Mouse (Mus musculus) heart, adult 2 months (tissue): ENCODE data around the gene Gm28434. TPM values are rescaled to one million over a fixed set of nuclear protein-coding genes. Genes with fewer than 3 reads are reported as not detected.

Experiments used
- DNase-seq, 2 experiments: peaks; one replicate each; pipeline ENCODE4 v3.0.0; 2021
- H3K27ac ChIP-seq: fragments of 200-600 bp; 2 replicates; pipeline ENCODE4 v1.8.1; 2022
- H3K27me3 ChIP-seq: fragments of 200-500 bp; 2 replicates; pipeline ENCODE4 v1.6.1; 2012; ENCODE audit warnings: mild to moderate bottlenecking, low read length, inconsistent platforms, mixed read lengths; ENCODE audit not compliant: control insufficient read depth, insufficient read depth
- H3K36me3 ChIP-seq: fragments of 200-500 bp; 2 replicates; pipeline ENCODE4 v1.6.1; 2012; ENCODE audit warnings: low read length, inconsistent platforms; ENCODE audit not compliant: control insufficient read depth, insufficient read depth
- H3K4me1 ChIP-seq: fragments of 200-500 bp; 2 replicates; pipeline ENCODE4 v1.6.1; 2011; ENCODE audit warnings: low read length; ENCODE audit not compliant: control insufficient read depth, insufficient read depth
- H3K4me3 ChIP-seq: fragments of 200-600 bp; 2 replicates; pipeline ENCODE4 v1.8.1; 2022
- H3K79me2 ChIP-seq: fragments of 200-500 bp; replicated peaks from 2 replicates; pipeline ENCODE4 v1.6.1; 2012; ENCODE audit warnings: mild to moderate bottlenecking, inconsistent platforms, low read length, moderate library complexity, mixed read lengths; ENCODE audit not compliant: control insufficient read depth, insufficient read depth
- H3K9ac ChIP-seq: fragments of 200-500 bp; 2 replicates; pipeline ENCODE4 v1.6.1; 2012; ENCODE audit warnings: low read depth, mild to moderate bottlenecking, control low read depth, inconsistent platforms, low read length, mixed read lengths
- CTCF ChIP-seq: fragments of 200-600 bp; IDR thresholded peaks from 2 replicates; pipeline ENCODE4 v1.8.1; 2022; ENCODE audit warnings: antibody characterized with exemption, mild to moderate bottlenecking, moderate library complexity
- EP300 ChIP-seq: fragments of 200-500 bp; IDR thresholded peaks from 2 replicates; pipeline ENCODE4 v1.6.1; 2011; ENCODE audit warnings: low read depth, low read length, control low read depth; ENCODE audit not compliant: insufficient read depth
- POLR2A ChIP-seq: fragments of 200-500 bp; IDR thresholded peaks from 2 replicates; pipeline ENCODE4 v1.6.1; 2011; ENCODE audit warnings: mild to moderate bottlenecking, low read depth, low read length, control low read depth; ENCODE audit not compliant: insufficient read depth
- WGBS: fragments of 180-500 bp; shearing (Covaris S2); methylation state at CpG from one replicate; pipeline ENCODE4 v1.1.7; 2018; 5-methylcytosine and 5-hydroxymethylcytosine counted together
- intact Hi-C: fragments of 180-260 bp; cut with DNase I; formaldehyde crosslinking; loops from one replicate; pipeline ENCODE4 v1.15.1; 2025
- long read RNA-seq: library from polyadenylated mRNA; stranded (forward); transcript quantifications from one replicate; pipeline ENCODE4 v2.0.0, GENCODE M21; 2021
- polyA plus RNA-seq: library from polyadenylated mRNA; depleted of rRNA; stranded (reverse); fragments of >200 nt; gene quantifications from 2 replicates; pipeline ENCODE4 v1.2.3, GENCODE M21; 2012; rRNA removed
- total RNA-seq, 2 experiments: library from RNA; stranded (reverse); gene quantifications; 2 replicates each; pipeline ENCODE4 v1.2.3; 2021

Gm28434 gene
- total RNA-seq = not detected
- not detected in 2 replicates for polyA plus RNA-seq
- long read RNA-seq = 0 reads

DNA sequence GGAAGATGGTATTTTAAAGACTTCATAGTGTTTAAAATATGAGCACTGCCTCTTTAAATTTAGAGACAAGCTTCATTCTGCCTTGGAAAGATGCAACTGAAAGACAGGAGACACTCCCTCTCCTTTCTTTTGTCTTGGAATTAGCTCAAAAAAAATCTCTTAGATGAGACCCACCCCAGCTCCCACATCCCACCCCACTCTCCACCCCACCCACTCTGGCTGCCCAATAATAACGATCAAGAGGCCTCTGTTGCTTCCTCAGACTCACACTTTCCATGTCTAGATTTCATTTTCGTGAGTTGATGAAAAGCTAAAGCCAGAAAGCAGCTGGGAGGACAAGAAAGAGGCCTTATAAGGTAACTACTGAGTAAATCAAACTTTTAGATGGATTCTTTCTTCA, at the start of gene Gm28434, which contains the start of gene 2310003L06Rik:
Gene Gm28434 (plus strand): TSS at position 317 of the 400 bp plus-strand sequence.
Gene 2310003L06Rik (plus strand): TSS at position 259 of the 400 bp plus-strand sequence.
- Histone ChIP-seq H3K27ac (no peak within 1 kb of the TSS), H3K79me2 (no peaks in the 10 kb centered on the region), H3K9ac (no peak within 1 kb of the TSS), H3K27me3 (no peaks in the 10 kb centered on the region), H3K4me3 (no peak within 1 kb of the TSS), H3K36me3 (no peaks in the 10 kb centered on the region), H3K4me1 (no peaks in the 10 kb centered on the region)
- intact Hi-C loops = no loop called here
- no peak for TF ChIP-seq EP300
- no peak for DNase-seq
- WGBS = 36% methylated on average over 2 of the region's 2 CpGs

GRCm38 (mm10) chr5:87925372-87925771, 43.9 kb upstream of the Gm28434 start, which contains the start of gene Csn3:
Csn3 (plus strand) TSS chr5:87925579.
- Histone ChIP-seq H3K9ac (no peak within 1 kb of the TSS), H3K27ac (no peak within 1 kb of the TSS), H3K79me2 (no peaks in the 10 kb centered on the region), H3K4me3 (no peak within 1 kb of the TSS), H3K36me3 (no peaks in the 10 kb centered on the region), H3K4me1 (no peaks in the 10 kb centered on the region), H3K27me3 (peaks cover 1% of the 10 kb centered on the region; the same call in 1 of the 2 replicates)
- intact Hi-C loops = no loop called here
- 28% methylated on average over 5 of the region's 5 CpGs for WGBS
- DNase-seq = no peak
- TF ChIP-seq CTCF (no peak), POLR2A (no peak), EP300 (no peak)

DNA sequence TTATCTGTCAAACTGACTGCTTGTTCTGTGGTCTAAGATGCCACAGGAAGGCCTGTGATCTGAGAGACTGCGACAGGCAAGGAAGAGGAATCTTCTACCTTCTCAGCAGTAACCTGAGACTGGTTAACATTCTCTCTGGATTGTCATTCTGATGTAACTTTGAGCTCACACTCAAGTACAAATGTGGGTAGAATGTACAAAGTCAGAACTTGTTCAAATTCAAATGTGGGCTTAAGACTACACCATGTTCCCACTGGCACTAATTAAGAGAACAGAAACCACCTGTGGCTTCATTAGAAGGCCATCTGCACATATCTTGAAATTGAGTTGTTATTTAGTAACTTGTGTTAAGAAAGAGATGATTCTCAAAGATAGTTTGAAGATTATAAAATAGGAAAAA, 37.7 kb upstream of the Gm28434 start:
- intact Hi-C loops = no loop called here
- DNase-seq = no peak
- H3K4me3 ChIP-seq = no peak overlapping the region
- H3K36me3 ChIP-seq = no peaks in the 10 kb centered on the region
- H3K79me2 ChIP-seq = no peaks in the 10 kb centered on the region
- H3K9ac ChIP-seq = no peak overlapping the region
- no peaks in the 10 kb centered on the region for H3K4me1 ChIP-seq
- TF ChIP-seq EP300 (no peak), CTCF (no peak), POLR2A (no peak)
- 68% methylated on average over 1 of the region's 1 CpGs for WGBS
- H3K27me3 ChIP-seq = peaks cover 1% of the 10 kb centered on the region; the same call in 1 of the 2 replicates
- no peak overlapping the region for H3K27ac ChIP-seq

DNA sequence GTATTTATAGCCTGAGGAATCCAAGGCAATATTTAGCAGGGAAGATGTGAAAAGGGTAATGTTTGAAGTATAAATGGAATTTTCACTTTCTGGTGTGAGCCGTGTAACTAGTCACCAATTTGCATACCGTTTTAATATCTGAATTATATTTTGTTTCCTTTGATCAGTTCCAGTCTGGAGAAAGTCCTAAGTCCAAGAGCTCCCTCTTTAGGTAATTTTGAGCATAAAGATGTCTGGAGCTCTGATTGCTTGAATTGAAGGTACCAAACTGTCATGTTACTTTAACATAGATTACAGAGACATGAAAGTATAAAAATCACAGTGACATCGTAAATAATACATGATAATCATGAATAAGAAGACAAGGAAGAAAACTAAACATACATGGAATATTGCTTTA, 28.6 kb upstream of the Gm28434 start:
- Histone ChIP-seq H3K79me2 (no peaks in the 10 kb centered on the region), H3K9ac (no peak overlapping the region), H3K36me3 (no peaks in the 10 kb centered on the region), H3K27me3 (no peaks in the 10 kb centered on the region), H3K4me1 (no peaks in the 10 kb centered on the region), H3K4me3 (no peak overlapping the region), H3K27ac (no peak overlapping the region)
- intact Hi-C loops = no loop called here
- no peak for DNase-seq
- TF ChIP-seq EP300 = no peak
- TF ChIP-seq POLR2A = no peak
- TF ChIP-seq CTCF = no peak
- WGBS = 33% methylated on average over 3 of the region's 3 CpGs

GRCm38 (mm10) chr5:87942515-87942914, 26.8 kb upstream of the Gm28434 start:
- no peak for DNase-seq
- Histone ChIP-seq H3K79me2 (no peaks in the 10 kb centered on the region), H3K9ac (no peak overlapping the region), H3K27ac (no peak overlapping the region), H3K27me3 (no peaks in the 10 kb centered on the region), H3K36me3 (no peaks in the 10 kb centered on the region), H3K4me3 (no peak overlapping the region), H3K4me1 (no peaks in the 10 kb centered on the region)
- no peak for TF ChIP-seq EP300
- no peak for TF ChIP-seq POLR2A
- TF ChIP-seq CTCF = no peak
- intact Hi-C loops = no loop called here

DNA sequence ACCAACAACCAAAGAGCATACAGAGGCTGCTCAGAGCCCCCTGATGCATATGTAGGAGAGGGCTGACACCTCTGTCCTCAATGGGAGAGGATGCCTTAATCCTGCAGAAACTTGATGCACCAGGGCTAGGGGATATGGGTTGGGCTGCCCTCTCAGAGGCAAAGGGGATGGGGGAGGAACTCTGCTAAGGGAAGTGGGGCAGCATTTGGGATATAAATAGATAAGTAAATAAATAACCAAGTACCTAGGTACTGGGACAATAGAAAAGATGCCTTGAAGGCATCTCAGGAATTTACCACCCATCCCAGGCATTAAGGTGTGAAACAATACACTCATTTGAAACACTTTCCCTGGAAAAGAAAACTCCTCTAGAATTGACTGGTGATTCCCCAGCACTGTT, 17.5 kb upstream of the Gm28434 start:
- Histone ChIP-seq H3K79me2 (no peaks in the 10 kb centered on the region), H3K9ac (no peak overlapping the region), H3K4me1 (no peaks in the 10 kb centered on the region), H3K36me3 (no peaks in the 10 kb centered on the region), H3K27me3 (no peaks in the 10 kb centered on the region), H3K27ac (no peak overlapping the region), H3K4me3 (no peak overlapping the region)
- DNase-seq = no peak
- intact Hi-C loops = no loop called here
- TF ChIP-seq POLR2A (no peak), EP300 (no peak), CTCF (no peak)
